Comparison of ENCODE assay signal across 16 mouse cellular contexts in genomic region chr4:117094626-117095361, GRCm38 (mm10). TPM values are rescaled to one million over a fixed set of nuclear protein-coding genes. Genes with fewer than 3 reads are reported as not detected.
DNase-seq lines count a peak whose midpoint lies in the region; ATAC-seq lines count a peak whose summit lies in the region.
"Had no signal": no experiment of that assay in that cellular context is flagged by ENCODE, and none has a peak within 500 bp of the region (broad histone marks: within the 10 kb centered on the region; RNA-seq: fewer than 3 reads in every experiment).

No protein-coding gene starts in this region.

- no peaks in the 10 kb centered on the region for H3K36me3 ChIP-seq in embryonic facial prominence, embryonic 15.5 days
- H3K36me3 ChIP-seq in limb, embryonic 10.5 days = peaks cover 3% of the 10 kb centered on the region
- H3K36me3 ChIP-seq in forebrain, embryonic 11.5 days (ENCODE audit: control insufficient read depth, insufficient read depth, low read length) = no peaks in the 10 kb centered on the region
- H3K36me3 ChIP-seq in hindbrain, embryonic 13.5 days = no peaks in the 10 kb centered on the region
- H3K36me3 ChIP-seq: forebrain, embryonic 15.5 days; hindbrain, embryonic 10.5 days; neural tube, embryonic 15.5 days had no signal

- H3K4me2 ChIP-seq in embryonic facial prominence, embryonic 15.5 days (replicated peaks) = no peak overlapping the region
- H3K4me2 ChIP-seq in forebrain, embryonic 11.5 days (ENCODE audit: low read depth, low read length, severe bottlenecking) = no peak overlapping the region
- no peak overlapping the region for H3K4me2 ChIP-seq in hindbrain, embryonic 13.5 days

- no peak for ATAC-seq in embryonic facial prominence, embryonic 15.5 days (ENCODE audit: insufficient number of reproducible peaks, low FRiP score, low TSS enrichment, low read depth)
- ATAC-seq in forebrain, embryonic 11.5 days (replicated peaks; ENCODE audit: low FRiP score) = no peak
- no peak for ATAC-seq in hindbrain, embryonic 13.5 days (ENCODE audit: low FRiP score)
- ATAC-seq: CD4-positive, CD25-positive, alpha-beta regulatory T cell, adult 4 months had no signal

- H3K4me1 ChIP-seq in embryonic facial prominence, embryonic 15.5 days = peaks cover 37% of the 10 kb centered on the region
- H3K4me1 ChIP-seq in limb, embryonic 10.5 days = peaks cover 45% of the 10 kb centered on the region
- H3K4me1 ChIP-seq in forebrain, embryonic 11.5 days (replicated peaks; ENCODE audit: control insufficient read depth, insufficient read depth, low read length) = peaks cover 9% of the 10 kb centered on the region
- H3K4me1 ChIP-seq in hindbrain, embryonic 13.5 days (replicated peaks) = peaks cover 35% of the 10 kb centered on the region

- H3K9ac ChIP-seq in embryonic facial prominence, embryonic 15.5 days = no peak overlapping the region
- no peak overlapping the region; the same call in 1 of the 2 replicates for H3K9ac ChIP-seq in forebrain, embryonic 11.5 days (ENCODE audit: low read length)
- H3K9ac ChIP-seq in hindbrain, embryonic 13.5 days = no peak overlapping the region

- 0 out of 2 replicates have a peak overlapping the region, but pooled peaks have one; percentile 84 for H3K27ac ChIP-seq in embryonic facial prominence, embryonic 15.5 days (replicated peaks)
- H3K27ac ChIP-seq in limb, embryonic 10.5 days = peak overlapping the region; percentile 91
- H3K27ac ChIP-seq in forebrain, embryonic 11.5 days (ENCODE audit: low read depth, low read length) = no peak overlapping the region
- H3K27ac ChIP-seq in hindbrain, embryonic 13.5 days = no peak overlapping the region

- H3K27me3 ChIP-seq in embryonic facial prominence, embryonic 15.5 days = no peaks in the 10 kb centered on the region
- no peaks in the 10 kb centered on the region for H3K27me3 ChIP-seq in limb, embryonic 10.5 days (ENCODE audit: low read depth, poor library complexity, severe bottlenecking)
- peaks cover 14% of the 10 kb centered on the region; the same call in 1 of the 2 replicates for H3K27me3 ChIP-seq in forebrain, embryonic 11.5 days (ENCODE audit: control insufficient read depth, insufficient read depth, low read length)
- peaks cover 15% of the 10 kb centered on the region for H3K27me3 ChIP-seq in hindbrain, embryonic 13.5 days
- H3K27me3 ChIP-seq: neural tube, embryonic 15.5 days had no signal

- 77% methylated on average over 3 of the region's 3 CpGs for WGBS in embryonic facial prominence, embryonic 15.5 days
- WGBS in limb, embryonic 10.5 days = 77% methylated on average over 3 of the region's 3 CpGs
- WGBS in forebrain, embryonic 11.5 days = 84% methylated on average over 3 of the region's 3 CpGs
- WGBS in hindbrain, embryonic 13.5 days = 81% methylated on average over 3 of the region's 3 CpGs

- DNase-seq in kidney, adult 8-10 months = peak; percentile 21 to 23
- DNase-seq in kidney, postnatal 25 days = no peak
- DNase-seq in NIH3T3 (ENCODE audit: low read depth) = peak; percentile 61
- DNase-seq in limb, embryonic 10.5 days (ENCODE audit: low spot score) = no peak
- DNase-seq in layer of hippocampus, adult 18-20 months (ENCODE audit: low spot score in 2 of 2) = no peak
- no peak for DNase-seq in forebrain, embryonic 11.5 days (ENCODE audit: low spot score)
- DNase-seq: cerebellum, adult 9-10 months had no signal

- no peaks in the 10 kb centered on the region for H3K9me3 ChIP-seq in embryonic facial prominence, embryonic 15.5 days (replicated peaks)
- no peaks in the 10 kb centered on the region for H3K9me3 ChIP-seq in limb, embryonic 10.5 days (replicated peaks)
- no peaks in the 10 kb centered on the region for H3K9me3 ChIP-seq in forebrain, embryonic 11.5 days (ENCODE audit: control insufficient read depth, low read length)
- H3K9me3 ChIP-seq in hindbrain, embryonic 13.5 days = no peaks in the 10 kb centered on the region
- H3K9me3 ChIP-seq: forebrain, embryonic 15.5 days; heart, embryonic 10.5 days; hindbrain, embryonic 10.5 days; neural tube, embryonic 15.5 days had no signal

- no peak overlapping the region for H3K4me3 ChIP-seq in embryonic facial prominence, embryonic 15.5 days (replicated peaks)
- H3K4me3 ChIP-seq in limb, embryonic 10.5 days = peak overlapping the region; percentile 77; the same call in 1 of the 2 replicates
- H3K4me3 ChIP-seq in forebrain, embryonic 11.5 days (ENCODE audit: low read depth, low read length) = no peak overlapping the region
- H3K4me3 ChIP-seq in hindbrain, embryonic 13.5 days = no peak overlapping the region

RNA-seq across cellular contexts. Expression of gene Ptch2, which starts 1.1 kb away (rescaled TPM):
- polyA plus RNA-seq in embryonic facial prominence, embryonic 15.5 days (2015; fragmentation: Nextera tagmentation; extraction: Ambion mirVana) = 20.8 and 22.5 TPM in 2 replicates
- polyA plus RNA-seq in limb, embryonic 10.5 days (2016; fragmentation: Nextera tagmentation; extraction: Ambion mirVana) = 8.4 and 9.0 TPM in 2 replicates
- 1 to 10 TPM; 1.6 to 1.8 TPM for total RNA-seq in layer of hippocampus, adult 18-20 months (2021)
- polyA plus RNA-seq in forebrain, embryonic 11.5 days (2014; fragmentation: Nextera tagmentation; extraction: Ambion mirVana) = 5.8 and 6.4 TPM in 2 replicates
- 6.8 and 7.9 TPM in 2 replicates for polyA plus RNA-seq in hindbrain, embryonic 13.5 days (2015; fragmentation: Nextera tagmentation; extraction: Ambion mirVana)
- total RNA-seq: monocyte, adult 5-6 weeks had no signal

RNA-seq across cellular contexts. Expression of gene Btbd19, which starts 30.7 kb away (rescaled TPM):
- 13.2 and 13.5 TPM in 2 replicates for polyA plus RNA-seq in embryonic facial prominence, embryonic 15.5 days (2015; fragmentation: Nextera tagmentation; extraction: Ambion mirVana)
- polyA plus RNA-seq in limb, embryonic 10.5 days (2016; fragmentation: Nextera tagmentation; extraction: Ambion mirVana) = 5.5 and 5.9 TPM in 2 replicates
- total RNA-seq in layer of hippocampus, adult 18-20 months (2021) = 10 to 100 TPM; 13.9 to 16.9 TPM
- 4.1 and 6.5 TPM in 2 replicates for polyA plus RNA-seq in forebrain, embryonic 11.5 days (2014; fragmentation: Nextera tagmentation; extraction: Ambion mirVana)
- polyA plus RNA-seq in hindbrain, embryonic 13.5 days (2015; fragmentation: Nextera tagmentation; extraction: Ambion mirVana) = 3.9 and 4.2 TPM in 2 replicates

RNA-seq across cellular contexts. Expression of gene Tctex1d4, which starts 31.8 kb away (rescaled TPM):
- 3.0 and 6.1 TPM in 2 replicates for polyA plus RNA-seq in embryonic facial prominence, embryonic 15.5 days (2015; fragmentation: Nextera tagmentation; extraction: Ambion mirVana)
- not detected in 2 replicates for polyA plus RNA-seq in limb, embryonic 10.5 days (2016; fragmentation: Nextera tagmentation; extraction: Ambion mirVana)
- total RNA-seq in layer of hippocampus, adult 18-20 months (2021) = 1 to 10 TPM in 1 of 2 experiments, under 1 TPM in 1; 0.46 to 1.1 TPM
- not detected in 2 replicates for polyA plus RNA-seq in forebrain, embryonic 11.5 days (2014; fragmentation: Nextera tagmentation; extraction: Ambion mirVana)
- 0.86 TPM in 1 of 2 replicates, not detected in the other for polyA plus RNA-seq in hindbrain, embryonic 13.5 days (2015; fragmentation: Nextera tagmentation; extraction: Ambion mirVana)
- total RNA-seq: gastrocnemius, postnatal 10 days; monocyte, adult 5-6 weeks had no signal
- polyA plus RNA-seq: heart, embryonic 10.5 days; neural tube, embryonic 15.5 days had no signal

RNA-seq across cellular contexts. Expression of gene Plk3, which starts 39.0 kb away (rescaled TPM):
- 7.7 and 8.1 TPM in 2 replicates for polyA plus RNA-seq in embryonic facial prominence, embryonic 15.5 days (2015; fragmentation: Nextera tagmentation; extraction: Ambion mirVana)
- polyA plus RNA-seq in limb, embryonic 10.5 days (2016; fragmentation: Nextera tagmentation; extraction: Ambion mirVana) = 2.5 and 3.5 TPM in 2 replicates
- 1 to 10 TPM; 8.7 to 9.2 TPM for total RNA-seq in layer of hippocampus, adult 18-20 months (2021)
- 16.0 and 17.4 TPM in 2 replicates for polyA plus RNA-seq in forebrain, embryonic 11.5 days (2014; fragmentation: Nextera tagmentation; extraction: Ambion mirVana)
- polyA plus RNA-seq in hindbrain, embryonic 13.5 days (2015; fragmentation: Nextera tagmentation; extraction: Ambion mirVana) = 16.2 and 16.6 TPM in 2 replicates

Comparison
In these comparisons a context has a peak if more than half of its experiments do, and no peak if none do; other contexts are left out.
1. DNase-seq: peak in kidney, adult 8-10 months (2 of 2) and NIH3T3 (single experiment); none in kidney, postnatal 25 days (0 of 2), limb, embryonic 10.5 days (single experiment), layer of hippocampus, adult 18-20 months (0 of 2) and forebrain, embryonic 11.5 days (single experiment).
2. H3K27ac ChIP-seq: peak in embryonic facial prominence, embryonic 15.5 days (single experiment) and limb, embryonic 10.5 days (single experiment); none in forebrain, embryonic 11.5 days (single experiment) and hindbrain, embryonic 13.5 days (single experiment).